Mouse (Mus musculus): ENCODE measurements at regions not wholly inside any gene's neighbourhood (a gene's known extent, or its start where the extent isn't known, plus 50 kb on each side); places are given as distances from the start of the nearest gene placed in this dataset.

DNA sequence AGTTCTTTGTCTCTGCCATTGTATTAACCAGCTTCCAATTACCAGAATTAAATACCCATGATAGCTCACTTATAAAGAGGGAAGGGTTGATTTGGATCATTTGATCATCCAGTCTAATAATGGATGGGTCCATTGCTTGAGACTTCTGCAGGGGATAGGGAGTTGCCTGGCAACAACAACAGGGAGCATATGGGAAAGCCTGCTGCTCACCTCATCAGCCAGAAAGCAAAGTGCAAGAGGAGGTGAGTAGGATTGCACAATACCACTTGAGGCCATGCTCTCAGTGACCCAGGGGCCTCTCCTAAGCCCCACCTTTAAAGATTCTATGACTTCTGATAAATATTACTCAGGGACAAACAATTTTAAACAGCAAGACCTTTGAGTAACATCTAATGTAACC, 348.9 kb upstream of the Sphkap start:
- no peak for TF ChIP-seq POLR2A (IDR thresholded peaks at IDR 0.05; ENCODE audit: insufficient read length, low read depth)
- TF ChIP-seq USF1 (IDR thresholded peaks at IDR 0.05; ENCODE audit: low read depth): no peak
- no peak for TF ChIP-seq E2F4 (IDR thresholded peaks at IDR 0.05; ENCODE audit: insufficient read depth)
- no peak for TF ChIP-seq MAX (IDR thresholded peaks at IDR 0.05; ENCODE audit: low read depth)
- TF ChIP-seq MYOD1 (IDR thresholded peaks at IDR 0.05; ENCODE audit: control insufficient read depth in 1 of 3, insufficient read length in 2 of 3, low read depth in 2 of 3): no peak
- no peak for TF ChIP-seq POLR2AphosphoS2 (IDR thresholded peaks at IDR 0.05; ENCODE audit: insufficient read length, low read depth)
- no peak for TF ChIP-seq CEBPB (IDR thresholded peaks at IDR 0.05; ENCODE audit: insufficient read depth, poor library complexity, severe bottlenecking)
- TF ChIP-seq TCF3 (IDR thresholded peaks at IDR 0.05; ENCODE audit: insufficient read length, low read depth): no peak
- TF ChIP-seq REST (IDR thresholded peaks at IDR 0.05; ENCODE audit: insufficient read depth, insufficient read length): no peak
- TF ChIP-seq TCF12 (IDR thresholded peaks at IDR 0.05; ENCODE audit: insufficient read depth, poor library complexity, severe bottlenecking): no peak
- no peak for TF ChIP-seq SRF (IDR thresholded peaks at IDR 0.05; ENCODE audit: control insufficient read depth, insufficient read length, low read depth)
